Mouse (Mus musculus) forebrain, embryonic 10.5 days (tissue): ENCODE data around the gene Il23r. TPM values are rescaled to one million over a fixed set of nuclear protein-coding genes. Genes with fewer than 3 reads are reported as not detected.

ENCODE experiments used
- DNase-seq: peaks from one replicate; pipeline ENCODE4 v3.0.0-alpha.2; 2017; ENCODE audit warnings: low spot score; ENCODE audit errors: extremely low spot score
- H3K27ac ChIP-seq: fragments of 300-500 bp; sonication (generic); 2 replicates; pipeline ENCODE4 v1.5.1; 2016; ENCODE audit warnings: mild to moderate bottlenecking
- H3K27me3 ChIP-seq: fragments of 300-500 bp; sonication (generic); 2 replicates; pipeline ENCODE4 v1.6.1; 2016; ENCODE audit warnings: mild to moderate bottlenecking; ENCODE audit not compliant: poor library complexity, severe bottlenecking
- H3K36me3 ChIP-seq: fragments of 300-500 bp; sonication (generic); replicated peaks from 2 replicates; pipeline ENCODE4 v1.6.1; 2016; ENCODE audit warnings: mild to moderate bottlenecking, moderate library complexity
- H3K4me1 ChIP-seq: fragments of 300-500 bp; sonication (generic); 2 replicates; pipeline ENCODE4 v1.6.1; 2016
- H3K4me3 ChIP-seq: fragments of 300-500 bp; sonication (generic); 2 replicates; pipeline ENCODE4 v1.5.1; 2016; ENCODE audit warnings: mild to moderate bottlenecking, moderate library complexity
- H3K9me3 ChIP-seq: fragments of 300-500 bp; sonication (generic); 2 replicates; pipeline ENCODE4 v1.6.1; 2016; ENCODE audit warnings: mild to moderate bottlenecking, moderate library complexity
- WGBS: fragments of 180-500 bp; shearing (Covaris S2); methylation state at CpG from one replicate; pipeline ENCODE4 v1.1.7; 2016; 5-methylcytosine and 5-hydroxymethylcytosine counted together
- polyA plus RNA-seq: library from polyadenylated mRNA; unstranded; fragments of >200 nt; fragmentation: Nextera tagmentation; extraction: Ambion mirVana; gene quantifications from 2 replicates; pipeline ENCODE4 v1.2.1, GENCODE M21; 2016

Gene Il23r
- polyA plus RNA-seq, 1 experiment from 2014 or later, result not detected

DNA sequence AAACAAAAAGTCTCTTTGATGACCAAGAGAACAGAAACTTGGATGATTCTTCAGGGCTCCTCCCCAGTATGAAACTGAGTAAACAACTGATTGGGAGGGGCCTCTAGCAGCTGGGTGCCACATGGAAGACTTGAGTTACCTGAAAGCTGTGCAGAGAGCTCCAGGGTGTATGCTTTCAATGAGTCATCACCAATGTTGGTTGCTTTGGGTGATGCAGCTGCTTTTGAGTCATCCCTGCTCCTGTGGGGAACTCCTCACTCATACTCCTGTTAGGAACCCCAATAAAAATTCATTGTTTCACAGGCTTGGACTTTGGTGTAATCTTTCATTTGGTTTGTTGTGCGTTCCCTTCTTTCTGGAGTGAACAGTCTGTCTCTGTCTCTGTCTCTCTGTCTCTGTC is 32.2 kb downstream of the Il23r start:
- Histone ChIP-seq H3K4me3 (no peak overlapping the region), H3K9me3 (no peaks in the 10 kb centered on the region), H3K4me1 (no peaks in the 10 kb centered on the region), H3K27ac (no peak overlapping the region), H3K27me3 (no peaks in the 10 kb centered on the region), H3K36me3 (no peaks in the 10 kb centered on the region)
- WGBS, result 100% methylated on average over 1 of the region's 1 CpGs
- no peak for DNase-seq

DNA sequence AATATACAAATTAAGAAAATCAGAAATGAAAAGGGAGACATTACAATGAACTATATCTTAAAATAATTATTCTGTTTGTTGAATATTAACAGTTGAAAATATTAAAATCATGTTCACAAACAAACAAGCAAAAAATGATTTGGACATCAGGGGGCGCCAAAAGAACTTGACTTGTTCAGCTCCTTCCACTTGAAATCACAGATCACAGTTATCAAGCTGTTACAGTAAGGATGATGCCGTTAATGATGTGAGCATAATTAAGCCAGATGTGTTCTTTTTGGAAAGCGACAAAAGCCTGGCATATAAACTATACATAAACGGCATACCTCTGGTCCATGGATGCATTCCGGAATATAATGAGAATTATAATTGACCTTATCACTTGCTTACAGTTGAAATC is 40.3 kb downstream of the Il23r start:
- no peaks in the 10 kb centered on the region for H3K27me3 ChIP-seq
- H3K9me3 ChIP-seq, result no peaks in the 10 kb centered on the region
- no peak overlapping the region for H3K4me3 ChIP-seq
- no peaks in the 10 kb centered on the region for H3K36me3 ChIP-seq
- H3K4me1 ChIP-seq, result no peaks in the 10 kb centered on the region
- DNase-seq, result no peak
- no peak overlapping the region for H3K27ac ChIP-seq
- 68% methylated on average over 5 of the region's 5 CpGs for WGBS

DNA sequence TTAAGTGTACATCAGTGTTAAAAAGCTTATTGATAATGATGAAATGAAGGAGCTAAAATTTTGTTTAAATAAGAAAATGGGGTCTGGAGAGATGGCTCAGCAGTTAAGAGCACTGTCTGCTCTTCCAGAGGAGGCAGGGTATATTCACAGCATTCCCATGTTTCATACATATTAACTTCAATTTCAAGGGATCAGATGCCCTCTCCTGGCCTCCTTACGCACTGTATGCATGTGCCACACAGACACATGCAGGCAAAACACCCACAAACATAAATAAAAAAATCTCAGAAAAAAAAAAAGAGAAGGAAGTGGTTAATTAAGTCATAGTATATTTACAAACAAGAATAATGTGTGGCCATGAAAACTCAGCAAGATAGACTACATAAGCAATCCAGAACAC is 45.8 kb downstream of the Il23r start:
- Histone ChIP-seq H3K27me3 (no peaks in the 10 kb centered on the region), H3K9me3 (no peaks in the 10 kb centered on the region), H3K27ac (no peak overlapping the region), H3K4me1 (no peaks in the 10 kb centered on the region), H3K36me3 (no peaks in the 10 kb centered on the region), H3K4me3 (no peak overlapping the region)
- no peak for DNase-seq
- 92% methylated on average over 1 of the region's 1 CpGs for WGBS

DNA sequence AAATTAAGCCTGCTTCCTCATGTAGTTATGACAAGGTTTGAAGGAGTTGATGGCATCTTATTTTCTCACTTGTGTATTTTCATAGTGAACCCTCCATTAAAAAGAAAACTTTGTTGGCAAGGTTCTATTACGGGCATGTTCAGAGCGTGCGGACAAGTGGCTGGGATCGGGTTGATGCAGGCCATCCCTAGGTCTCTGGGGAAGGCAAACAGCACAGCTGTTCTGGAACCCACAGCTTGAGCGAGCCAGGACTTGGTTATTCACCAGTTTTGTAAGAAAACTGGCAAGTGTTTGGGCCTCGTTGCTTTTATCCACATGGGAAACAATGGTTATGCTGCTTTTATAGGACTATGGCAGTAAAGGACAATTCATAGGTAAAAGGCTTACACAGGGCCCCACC is 48.5 kb downstream of the Il23r start:
- Histone ChIP-seq H3K9me3 (no peaks in the 10 kb centered on the region), H3K27ac (no peak overlapping the region), H3K4me3 (no peak overlapping the region), H3K36me3 (no peaks in the 10 kb centered on the region), H3K4me1 (no peaks in the 10 kb centered on the region), H3K27me3 (no peaks in the 10 kb centered on the region)
- WGBS, result 93% methylated on average over 6 of the region's 6 CpGs
- DNase-seq, result no peak

DNA sequence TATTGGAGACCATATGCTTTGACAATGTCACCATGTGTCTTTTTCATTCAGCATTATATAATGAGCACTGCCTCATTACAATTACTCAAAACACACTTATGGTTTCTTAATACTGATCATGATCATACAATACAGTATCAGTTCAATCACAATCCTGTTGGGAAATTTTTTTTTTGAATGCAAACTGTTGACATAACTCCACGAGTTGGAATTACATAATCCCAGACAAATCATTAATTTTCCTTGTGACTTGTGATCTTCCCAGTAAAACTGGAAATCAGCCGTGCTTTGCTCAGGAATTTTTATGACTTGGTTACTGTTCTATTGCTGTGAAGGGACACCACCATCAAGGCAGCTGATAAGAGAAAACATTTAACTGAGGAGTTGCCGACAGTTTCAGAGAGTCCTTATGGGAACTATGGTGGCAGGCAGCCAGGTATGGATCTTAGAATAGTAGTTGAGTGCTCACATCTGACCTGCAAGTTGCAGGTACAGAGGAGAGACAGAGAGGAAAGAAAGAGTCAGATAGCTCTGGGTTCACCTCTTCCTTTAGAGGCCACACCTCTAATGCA is 53.8 kb downstream of the Il23r start:
- 85% methylated on average over 3 of the region's 3 CpGs for WGBS
- no peaks in the 10 kb centered on the region for H3K36me3 ChIP-seq

DNA sequence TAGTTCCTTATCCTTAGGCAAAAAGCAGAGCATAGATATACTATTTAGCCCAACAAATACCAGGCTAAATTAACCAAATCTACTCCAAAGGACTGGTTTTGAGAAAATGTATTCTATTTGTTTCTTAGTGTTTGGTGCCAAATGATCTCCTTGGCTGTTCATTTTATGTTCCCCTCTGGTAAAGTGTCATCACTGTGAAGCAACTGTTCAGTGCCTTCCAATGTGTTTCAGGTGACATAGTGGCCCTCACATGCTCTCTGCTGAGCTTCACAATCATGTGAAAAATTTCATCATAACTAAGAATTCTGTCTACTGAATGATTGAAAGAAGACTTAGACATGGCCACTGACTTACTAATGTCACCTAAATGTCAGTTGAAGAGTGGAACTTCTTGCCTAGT is 54.6 kb downstream of the Il23r start:
- H3K27ac ChIP-seq, result no peak overlapping the region
- H3K27me3 ChIP-seq, result no peaks in the 10 kb centered on the region
- no peak overlapping the region for H3K4me3 ChIP-seq
- H3K9me3 ChIP-seq, result no peaks in the 10 kb centered on the region
- no peaks in the 10 kb centered on the region for H3K36me3 ChIP-seq
- DNase-seq, result no peak
- 0 out of 2 replicates have a peak, but pooled peaks cover 4% of the 10 kb centered on the region for H3K4me1 ChIP-seq

More for the DNA sequence above, 53.8 kb downstream of the Il23r start:
- Histone ChIP-seq H3K27ac (no peak overlapping the region), H3K4me3 (no peak overlapping the region), H3K27me3 (no peaks in the 10 kb centered on the region), H3K9me3 (no peaks in the 10 kb centered on the region), H3K4me1 (0 out of 2 replicates have a peak, but pooled peaks cover 4% of the 10 kb centered on the region)
- DNase-seq, result no peak

DNA sequence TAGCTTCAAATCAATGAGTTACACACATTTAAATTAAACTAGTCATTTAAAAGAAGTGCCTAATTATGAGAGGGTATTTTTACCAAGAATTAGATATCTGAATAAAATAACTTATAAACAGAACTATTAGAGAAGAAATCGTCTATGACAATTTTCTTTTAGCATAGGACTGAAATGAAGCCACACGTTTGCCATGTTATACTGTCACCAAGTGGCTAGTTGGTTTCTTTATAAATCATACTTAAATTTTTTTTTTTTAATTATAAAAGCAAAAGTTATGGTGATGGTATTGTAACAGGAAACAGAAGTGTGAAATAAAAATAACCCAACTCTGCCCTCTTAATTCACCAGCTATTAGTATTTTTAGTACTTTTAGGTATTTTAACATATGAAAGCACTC is 55.4 kb downstream of the Il23r start:
- 87% methylated on average over 2 of the region's 2 CpGs for WGBS
- DNase-seq, result no peak
- Histone ChIP-seq H3K27me3 (no peaks in the 10 kb centered on the region), H3K9me3 (no peaks in the 10 kb centered on the region), H3K4me3 (no peak overlapping the region), H3K36me3 (no peaks in the 10 kb centered on the region), H3K27ac (no peak overlapping the region), H3K4me1 (0 out of 2 replicates have a peak, but pooled peaks cover 4% of the 10 kb centered on the region)

DNA sequence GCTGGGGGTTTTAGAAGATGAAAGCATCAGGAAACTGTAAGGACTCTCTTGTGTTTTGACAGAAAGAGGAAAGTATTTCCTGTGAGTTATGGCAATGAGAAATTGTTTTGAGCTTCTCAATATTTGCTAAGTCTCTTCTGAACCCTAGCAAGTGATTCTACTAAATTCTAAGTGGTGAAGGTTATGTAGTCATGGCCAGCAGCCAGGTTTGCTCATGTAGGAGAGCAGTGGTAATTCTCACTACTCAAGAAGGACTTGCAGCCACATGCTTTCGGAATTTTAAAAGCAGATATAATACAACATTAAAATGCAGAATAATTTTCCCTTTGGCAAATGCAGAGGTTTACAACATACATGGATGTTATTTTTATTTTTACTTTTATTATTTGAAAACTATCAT is 55.9 kb downstream of the Il23r start:
- WGBS, result 81% methylated on average over 1 of the region's 1 CpGs
- no peaks in the 10 kb centered on the region for H3K9me3 ChIP-seq
- DNase-seq, result no peak

DNA sequence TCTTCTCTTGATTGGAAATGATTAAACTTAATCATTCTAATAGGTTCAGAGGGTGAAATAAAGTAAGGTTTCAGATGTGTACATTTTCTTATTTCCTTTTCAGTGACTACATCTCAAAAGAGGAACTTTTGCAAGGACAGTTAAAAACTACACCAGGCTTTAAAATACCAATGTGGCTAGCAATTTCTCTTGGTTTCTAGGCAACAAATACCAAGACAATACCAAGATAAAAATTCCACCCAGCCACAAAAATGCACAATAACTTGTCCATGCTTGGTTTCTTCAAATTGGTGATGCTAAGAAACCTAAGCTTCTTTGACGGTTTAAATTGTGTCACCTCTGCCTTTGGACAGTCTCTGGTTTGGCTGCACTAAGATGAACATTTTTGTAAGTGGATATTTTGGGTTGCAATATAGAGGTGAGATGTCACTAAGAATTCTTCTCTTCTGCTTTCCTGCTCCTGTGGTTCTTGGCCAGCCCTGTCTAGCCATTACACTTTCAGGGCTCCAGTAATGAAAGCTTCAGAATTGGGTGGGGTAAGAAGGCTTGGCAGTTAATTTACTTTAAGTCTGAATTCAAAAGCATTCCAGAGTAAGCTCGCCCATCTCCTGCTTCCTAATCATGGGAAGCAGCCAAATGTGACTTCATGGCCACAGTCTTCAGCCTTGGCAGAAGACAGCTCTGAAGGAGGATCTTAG is 56.8 kb downstream of the Il23r start:
- Histone ChIP-seq H3K4me3 (no peak overlapping the region), H3K27me3 (no peaks in the 10 kb centered on the region), H3K36me3 (no peaks in the 10 kb centered on the region), H3K9me3 (no peaks in the 10 kb centered on the region), H3K27ac (no peak overlapping the region), H3K4me1 (0 out of 2 replicates have a peak, but pooled peaks cover 4% of the 10 kb centered on the region)
- WGBS, result 51% methylated on average over 2 of the region's 2 CpGs
- no peak for DNase-seq

More for the DNA sequence above, 55.9 kb downstream of the Il23r start:
- H3K27me3 ChIP-seq, result no peaks in the 10 kb centered on the region
- no peak overlapping the region for H3K4me3 ChIP-seq
- no peak overlapping the region for H3K27ac ChIP-seq
- no peaks in the 10 kb centered on the region for H3K36me3 ChIP-seq
- H3K4me1 ChIP-seq, result 0 out of 2 replicates have a peak, but pooled peaks cover 4% of the 10 kb centered on the region

DNA sequence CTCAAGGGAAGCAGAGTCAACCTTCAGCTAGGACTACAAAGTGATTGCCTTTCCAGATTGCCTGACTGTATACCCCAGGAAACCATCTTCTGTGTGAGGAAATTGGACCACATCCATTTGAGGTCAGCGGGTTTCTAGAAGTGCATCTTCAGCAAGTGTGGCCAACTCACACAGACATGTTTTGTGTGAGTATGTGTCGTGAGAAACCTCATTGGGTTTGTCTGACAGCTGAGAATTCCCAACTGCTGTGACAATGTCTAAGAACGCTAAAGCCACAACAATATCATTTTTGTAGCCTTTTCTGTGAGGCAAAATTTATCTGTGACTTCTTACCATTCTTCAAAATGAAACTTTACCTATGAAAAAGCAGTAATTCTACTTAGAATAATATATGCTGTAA is 59.8 kb downstream of the Il23r start:
- Histone ChIP-seq H3K4me1 (0 out of 2 replicates have a peak, but pooled peaks cover 4% of the 10 kb centered on the region), H3K9me3 (no peaks in the 10 kb centered on the region), H3K27ac (no peak overlapping the region), H3K4me3 (no peak overlapping the region), H3K36me3 (no peaks in the 10 kb centered on the region), H3K27me3 (no peaks in the 10 kb centered on the region)
- WGBS, result 86% methylated on average over 3 of the region's 3 CpGs
- DNase-seq, result no peak

DNA sequence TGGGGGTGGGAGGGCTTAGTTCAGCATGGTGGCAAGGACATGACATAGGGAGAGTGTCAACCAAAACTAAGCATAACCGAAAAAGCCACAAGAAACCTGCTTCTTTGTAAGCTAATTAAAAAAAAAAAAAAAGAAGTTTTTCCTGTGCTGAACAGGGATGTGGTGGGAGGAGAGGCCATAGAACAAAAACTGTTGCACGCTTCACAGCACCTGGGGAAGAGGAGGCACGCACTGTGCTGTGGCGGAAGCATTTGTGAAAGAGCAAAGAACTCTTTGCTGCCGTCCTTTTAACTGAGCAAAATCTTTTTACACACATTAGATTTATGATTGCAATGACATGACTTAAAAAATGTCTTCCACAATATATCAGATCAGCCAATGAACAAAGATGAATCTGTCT is 69.9 kb downstream of the Il23r start:
- Histone ChIP-seq H3K27me3 (no peaks in the 10 kb centered on the region), H3K9me3 (no peaks in the 10 kb centered on the region), H3K36me3 (no peaks in the 10 kb centered on the region), H3K27ac (no peak overlapping the region), H3K4me1 (no peaks in the 10 kb centered on the region), H3K4me3 (no peak overlapping the region)
- no peak for DNase-seq
- WGBS, result 73% methylated on average over 5 of the region's 5 CpGs

DNA sequence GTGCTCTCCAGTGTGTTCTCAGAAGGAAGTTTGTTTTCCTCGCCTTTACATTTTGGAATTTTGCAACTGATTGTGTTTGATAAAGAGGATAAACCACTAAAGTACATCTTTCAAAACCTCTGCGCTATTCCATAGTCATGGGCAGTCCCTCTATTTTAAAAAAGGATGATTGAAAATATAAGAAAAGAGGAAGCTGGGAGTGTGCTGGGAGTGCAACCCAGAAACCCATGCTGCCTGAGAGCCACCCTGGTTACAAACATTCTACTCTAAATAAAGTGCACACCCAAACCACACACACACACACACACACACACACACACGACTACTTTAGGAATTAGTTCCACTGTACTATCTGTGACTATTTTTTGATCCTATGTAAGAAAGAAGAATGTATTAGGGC is 75.1 kb downstream of the Il23r start:
- Histone ChIP-seq H3K4me1 (no peaks in the 10 kb centered on the region), H3K9me3 (no peaks in the 10 kb centered on the region), H3K27me3 (no peaks in the 10 kb centered on the region), H3K27ac (no peak overlapping the region), H3K36me3 (no peaks in the 10 kb centered on the region), H3K4me3 (no peak overlapping the region)
- 88% methylated on average over 3 of the region's 3 CpGs for WGBS
- no peak for DNase-seq

DNA sequence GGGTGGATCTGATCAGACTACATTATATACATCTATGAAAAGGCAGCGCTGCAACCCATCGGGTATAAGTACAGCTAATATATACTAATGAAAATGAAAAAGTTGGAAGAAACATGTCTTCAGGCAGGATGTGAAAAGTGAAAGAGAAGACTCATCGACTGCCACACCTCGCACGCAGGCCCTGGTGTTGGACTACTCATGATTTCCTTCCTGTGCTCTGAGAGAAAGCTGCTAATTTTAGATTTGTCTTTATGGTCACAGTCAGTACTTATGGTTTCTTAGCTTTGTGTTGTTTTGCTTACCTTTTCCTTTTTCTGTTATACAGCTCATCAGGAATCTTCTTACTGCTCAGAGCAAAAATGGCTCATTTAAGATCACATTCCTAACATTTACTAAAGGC is 76.4 kb downstream of the Il23r start:
- Histone ChIP-seq H3K27ac (no peak overlapping the region), H3K27me3 (no peaks in the 10 kb centered on the region), H3K36me3 (no peaks in the 10 kb centered on the region), H3K4me3 (no peak overlapping the region), H3K9me3 (no peaks in the 10 kb centered on the region), H3K4me1 (no peaks in the 10 kb centered on the region)
- no peak for DNase-seq
- 95% methylated on average over 5 of the region's 5 CpGs for WGBS
